Mouse (Mus musculus): Measurements from ENCODE around the gene Sds.

- TF ChIP-seq CTCF (conservative IDR thresholded peaks at IDR 0.05; ENCODE audit: low read length) (no peak), POU5F1 (IDR thresholded peaks at IDR 0.05; ENCODE audit: borderline replicate concordance, low read length) (no peak)
These were observed 25.9 kb downstream of the Sds start for GRCm38 (mm10) chr5:120502147-120502621.

All from E14TG2a.4 (cell line).